Mouse (Mus musculus) midbrain, embryonic 13.5 days (tissue): ENCODE results near the gene Ptpn20. TPM values are rescaled to one million over a fixed set of nuclear protein-coding genes. Genes with fewer than 3 reads are reported as not detected.

Experiments
- ATAC-seq: fragments of 200-750 bp; cut with Nextera tagmentation; 2 replicates; pipeline ENCODE4 v1.8.0; 2017; ENCODE audit warnings: mild to moderate bottlenecking, moderate TSS enrichment, moderate library complexity
- H3K27ac ChIP-seq: fragments of 300-500 bp; sonication (generic); 2 replicates; pipeline ENCODE4 v1.5.1; 2015; ENCODE audit warnings: inconsistent platforms, mild to moderate bottlenecking, moderate library complexity
- H3K27me3 ChIP-seq: fragments of 300-500 bp; sonication (generic); 2 replicates; pipeline ENCODE4 v1.6.1; 2015; ENCODE audit warnings: mild to moderate bottlenecking, inconsistent platforms
- H3K36me3 ChIP-seq: fragments of 300-500 bp; sonication (generic); 2 replicates; pipeline ENCODE4 v1.6.1; 2015; ENCODE audit warnings: mild to moderate bottlenecking, inconsistent platforms
- H3K4me1 ChIP-seq: fragments of 300-500 bp; sonication (generic); replicated peaks from 2 replicates; pipeline ENCODE4 v1.6.1; 2015; ENCODE audit warnings: inconsistent platforms
- H3K4me2 ChIP-seq: fragments of 300-500 bp; sonication (generic); replicated peaks from 2 replicates; pipeline ENCODE4 v1.6.1; 2015; ENCODE audit warnings: moderate library complexity, mild to moderate bottlenecking, inconsistent platforms
- H3K4me3 ChIP-seq: fragments of 300-500 bp; sonication (generic); replicated peaks from 2 replicates; pipeline ENCODE4 v1.5.1; 2015; ENCODE audit warnings: mild to moderate bottlenecking, inconsistent platforms
- H3K9ac ChIP-seq: fragments of 300-500 bp; sonication (generic); replicated peaks from 2 replicates; pipeline ENCODE4 v1.6.1; 2015; ENCODE audit warnings: mild to moderate bottlenecking, inconsistent platforms
- H3K9me3 ChIP-seq: fragments of 300-500 bp; sonication (generic); 2 replicates; pipeline ENCODE4 v1.6.1; 2016; ENCODE audit warnings: mild to moderate bottlenecking, inconsistent platforms
- WGBS: fragments of 180-500 bp; shearing (Covaris S2); methylation state at CpG from one replicate; pipeline ENCODE4 v1.1.7; 2015; 5-methylcytosine and 5-hydroxymethylcytosine counted together
- polyA plus RNA-seq: library from polyadenylated mRNA; unstranded; fragments of >200 nt; fragmentation: Nextera tagmentation; extraction: Ambion mirVana; gene quantifications from 2 replicates; pipeline ENCODE4 v1.2.1, GENCODE M21; 2015

Ptpn20 gene
- polyA plus RNA-seq, 1 experiment from 2014 or later, result not detected

DNA sequence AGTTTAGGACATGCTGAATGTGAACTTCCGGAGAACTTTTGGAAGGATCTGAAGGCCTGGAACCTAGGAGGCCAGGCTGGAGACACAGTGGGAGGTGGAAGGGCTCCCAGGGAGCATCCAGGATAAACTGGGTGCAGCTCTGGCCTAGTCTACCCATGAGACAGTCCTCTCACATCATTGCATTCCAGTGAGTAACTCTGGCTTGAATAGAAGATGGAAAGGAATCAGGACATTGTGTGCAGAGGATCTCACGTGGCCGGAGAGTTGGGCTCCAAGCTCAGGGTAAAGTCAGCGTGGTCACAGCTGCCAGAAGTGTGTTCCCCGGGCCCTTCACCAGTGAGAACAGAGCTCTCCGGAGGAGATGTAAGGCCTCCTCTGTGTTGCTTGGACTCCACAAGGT lies 91.6 kb downstream of the Ptpn20 start:
- Histone ChIP-seq H3K36me3 (no peaks in the 10 kb centered on the region), H3K9ac (no peak overlapping the region), H3K27ac (no peak overlapping the region), H3K4me2 (no peak overlapping the region), H3K27me3 (no peaks in the 10 kb centered on the region), H3K4me3 (no peak overlapping the region), H3K9me3 (no peaks in the 10 kb centered on the region), H3K4me1 (peaks cover 6% of the 10 kb centered on the region; the same call in 1 of the 2 replicates)
- no peak for ATAC-seq
- 95% methylated on average over 6 of the region's 6 CpGs for WGBS

DNA sequence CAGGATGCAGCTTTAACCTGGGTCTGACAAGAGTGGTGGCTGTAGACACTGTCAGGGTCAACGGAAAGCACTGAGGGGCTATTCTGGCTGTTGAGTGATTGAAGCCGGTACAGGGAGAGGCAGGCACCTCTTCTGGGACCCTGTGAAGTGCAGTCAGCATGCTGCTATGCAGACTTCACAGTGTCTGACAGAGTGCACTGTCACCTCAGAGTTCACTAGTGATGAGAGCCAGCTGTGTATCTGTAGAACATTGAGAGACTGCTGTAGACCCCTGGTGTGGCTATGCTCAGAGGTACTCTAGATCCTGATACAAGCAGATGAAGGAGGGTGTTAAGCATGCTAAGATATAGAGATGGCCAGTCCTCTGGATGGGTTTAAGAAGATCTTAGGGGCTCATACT lies 93.8 kb downstream of the Ptpn20 start:
- Histone ChIP-seq H3K9ac (no peak overlapping the region), H3K4me1 (peaks cover 9% of the 10 kb centered on the region; the same call in 1 of the 2 replicates), H3K36me3 (no peaks in the 10 kb centered on the region), H3K4me2 (no peak overlapping the region), H3K27me3 (no peaks in the 10 kb centered on the region), H3K9me3 (no peaks in the 10 kb centered on the region), H3K4me3 (no peak overlapping the region), H3K27ac (no peak overlapping the region)
- WGBS, result 87% methylated on average over 2 of the region's 2 CpGs
- no peak for ATAC-seq

DNA sequence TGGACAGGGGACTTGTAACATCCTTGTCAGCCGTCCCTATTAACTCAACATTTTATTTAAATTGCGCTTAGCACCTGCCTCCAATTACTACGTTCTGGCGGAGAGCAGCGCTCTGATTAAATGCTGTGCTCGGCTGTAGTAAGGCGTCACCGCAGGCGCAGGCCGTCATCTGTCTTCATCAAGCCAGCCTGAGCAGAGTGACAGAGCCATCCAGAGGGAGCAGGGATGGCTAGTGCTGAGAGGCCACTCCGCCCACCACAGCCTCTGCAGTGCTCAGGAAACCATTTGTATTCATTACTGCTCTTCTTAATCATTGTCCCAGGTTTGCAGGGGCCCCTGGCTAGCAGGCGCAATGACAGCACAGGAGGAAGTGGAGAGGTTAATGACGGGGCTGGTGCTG lies 94.7 kb downstream of the Ptpn20 start:
- H3K9me3 ChIP-seq, result no peaks in the 10 kb centered on the region
- H3K4me3 ChIP-seq, result no peak overlapping the region
- peaks cover 9% of the 10 kb centered on the region; the same call in 1 of the 2 replicates for H3K4me1 ChIP-seq
- no peaks in the 10 kb centered on the region for H3K27me3 ChIP-seq
- no peak overlapping the region for H3K4me2 ChIP-seq
- 48% methylated on average over 13 of the region's 13 CpGs for WGBS
- H3K27ac ChIP-seq, result 0 out of 2 replicates have a peak overlapping the region, but pooled peaks have one; percentile 15
- H3K36me3 ChIP-seq, result no peaks in the 10 kb centered on the region
- H3K9ac ChIP-seq, result no peak overlapping the region
- ATAC-seq, result peak; percentile 93

DNA sequence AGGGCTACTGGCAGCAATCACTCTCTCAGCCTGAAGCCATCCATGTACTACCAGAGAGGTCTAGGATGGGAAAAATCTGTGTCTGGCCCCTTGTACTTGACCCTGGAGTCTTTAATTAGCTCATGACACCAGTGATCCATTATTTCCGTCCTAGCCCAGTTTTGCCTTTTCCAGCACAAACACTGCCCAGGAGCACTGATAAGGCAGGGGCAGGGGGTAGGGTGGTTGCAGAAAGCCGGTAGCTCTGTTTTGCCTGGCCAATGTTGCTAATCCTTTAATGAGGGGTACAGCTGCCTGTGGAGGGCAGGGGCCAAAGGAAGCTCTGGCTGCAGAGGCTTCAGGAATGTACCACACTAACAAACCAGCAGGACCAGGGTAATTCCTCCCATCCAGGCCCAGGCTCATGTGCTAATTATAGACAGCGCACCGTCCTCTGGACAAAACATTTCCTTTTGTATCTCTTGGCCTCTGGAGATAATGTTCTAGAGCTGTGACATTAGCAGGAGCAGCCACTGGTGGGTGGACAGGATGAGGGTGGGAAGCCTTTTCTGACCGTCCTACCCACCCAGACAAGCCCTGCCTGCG lies 98.5 kb downstream of the Ptpn20 start:
- ATAC-seq, result no peak
- H3K27me3 ChIP-seq, result no peaks in the 10 kb centered on the region
- H3K27ac ChIP-seq, result no peak overlapping the region
- no peak overlapping the region for H3K4me3 ChIP-seq
- H3K4me2 ChIP-seq, result no peak overlapping the region
- H3K9ac ChIP-seq, result no peak overlapping the region
- H3K4me1 ChIP-seq, result peaks cover 9% of the 10 kb centered on the region; the same call in 1 of the 2 replicates
- no peaks in the 10 kb centered on the region for H3K36me3 ChIP-seq
- no peaks in the 10 kb centered on the region for H3K9me3 ChIP-seq
- 56% methylated on average over 6 of the region's 6 CpGs for WGBS

DNA sequence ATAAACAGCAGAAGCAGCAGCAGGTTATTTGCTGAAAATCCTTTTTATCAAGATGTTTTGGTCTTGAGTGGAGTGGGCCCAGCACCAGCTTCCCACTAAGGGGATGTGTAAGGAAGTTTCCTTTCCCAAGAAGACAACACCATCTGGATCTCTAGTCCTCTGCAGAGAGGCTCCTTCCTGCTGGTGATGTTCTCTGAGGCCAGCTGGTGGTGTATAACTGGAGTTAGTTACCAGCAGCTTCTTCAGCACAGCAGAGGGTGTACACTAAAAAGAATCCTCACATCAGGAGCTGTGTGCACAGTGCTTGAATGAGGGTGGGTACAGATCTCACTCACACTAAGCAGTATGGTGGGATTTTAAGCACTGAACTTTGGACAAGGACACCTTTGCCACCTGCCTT lies 100.0 kb downstream of the Ptpn20 start:
- H3K9ac ChIP-seq, result no peak overlapping the region
- H3K9me3 ChIP-seq, result no peaks in the 10 kb centered on the region
- no peak for ATAC-seq
- no peak overlapping the region for H3K4me3 ChIP-seq
- H3K27me3 ChIP-seq, result no peaks in the 10 kb centered on the region
- 0 out of 2 replicates have a peak, but pooled peaks cover 4% of the 10 kb centered on the region for H3K4me1 ChIP-seq
- no peak overlapping the region for H3K27ac ChIP-seq
- no peaks in the 10 kb centered on the region for H3K36me3 ChIP-seq
- no peak overlapping the region for H3K4me2 ChIP-seq

Other genes with a start within 250 kb of the Ptpn20 start
- 36.9 and 37.6 TPM in 2 replicates for gene Mapk8, start 142.0 kb upstream of the Ptpn20 start, polyA plus RNA-seq
- gene Frmpd2, start 117.5 kb upstream of the Ptpn20 start, polyA plus RNA-seq, result 0.09 TPM in 1 of 2 replicates, not detected in the other